Comparison of ENCODE assay signal across 28 mouse cellular contexts in the genomic region with DNA sequence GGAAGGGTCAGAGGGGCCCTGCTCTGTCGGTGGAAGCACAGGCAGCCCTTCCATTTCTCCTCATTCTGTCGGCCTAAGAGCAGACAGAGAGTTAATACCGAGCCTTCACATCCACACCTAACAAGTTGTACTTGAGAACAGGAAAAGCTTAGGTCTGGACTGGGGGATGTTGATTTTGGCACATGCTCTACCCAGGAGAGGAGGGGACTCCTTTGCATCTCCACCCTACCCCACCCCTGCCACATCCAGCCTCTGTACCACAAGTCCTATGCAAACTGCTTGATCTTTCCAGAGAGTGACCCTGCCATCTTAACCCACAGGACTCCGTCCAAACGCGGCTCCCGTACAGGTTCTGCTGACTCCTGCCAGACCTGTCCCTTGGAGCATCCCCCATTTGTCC.
DNase-seq lines count a peak whose midpoint lies in the region; ATAC-seq and TF ChIP-seq lines count a peak whose summit lies in the region.
"Had no signal": no experiment of that assay in that cellular context is flagged by ENCODE, and none has a peak within 500 bp of the region (broad histone marks: within the 10 kb centered on the region; RNA-seq: fewer than 3 reads in every experiment).

No protein-coding gene starts in this region.

- H3K9me3 ChIP-seq in heart, embryonic 12.5 days (replicated peaks) = peaks cover 6% of the 10 kb centered on the region; the same call in 1 of the 2 replicates
- peaks cover 3% of the 10 kb centered on the region; the same call in 1 of the 2 replicates for H3K9me3 ChIP-seq in heart, postnatal 0 days (replicated peaks; ENCODE audit: control insufficient read depth, low read length)
- no peaks in the 10 kb centered on the region for H3K9me3 ChIP-seq in lung, postnatal 0 days (ENCODE audit: low read length)
- H3K9me3 ChIP-seq: embryonic facial prominence, embryonic 15.5 days; hindbrain, embryonic 12.5 days; intestine, embryonic 15.5 days; liver, embryonic 15.5 days; stomach, embryonic 15.5 days had no signal

- WGBS in heart, embryonic 12.5 days = 62% methylated on average over 7 of the region's 7 CpGs
- 71% methylated on average over 7 of the region's 7 CpGs for WGBS in heart, postnatal 0 days
- 64% methylated on average over 7 of the region's 7 CpGs for WGBS in lung, postnatal 0 days
- 96% methylated on average over 7 of the region's 7 CpGs for WGBS in thymus, adult 2 months

- TF ChIP-seq EP300 in heart, postnatal 0 days (IDR thresholded peaks at IDR 0.05; ENCODE audit: low read depth) = no peak
- TF ChIP-seq EP300 in lung, postnatal 0 days (IDR thresholded peaks at IDR 0.05) = 0 out of 2 replicates have a peak, but pooled peaks have one; percentile 28

- peaks cover 59% of the 10 kb centered on the region for H3K4me1 ChIP-seq in heart, embryonic 12.5 days (replicated peaks)
- peaks cover 12% of the 10 kb centered on the region for H3K4me1 ChIP-seq in heart, postnatal 0 days (ENCODE audit: control insufficient read depth, insufficient read depth)
- H3K4me1 ChIP-seq in lung, postnatal 0 days (ENCODE audit: insufficient read depth, low read depth, low read length) = peaks cover 9% of the 10 kb centered on the region; the same call in 1 of the 2 replicates
- H3K4me1 ChIP-seq in thymus, adult 2 months (replicated peaks; ENCODE audit: control insufficient read depth, insufficient read depth, low read length) = peaks cover 8% of the 10 kb centered on the region

- no peak for TF ChIP-seq CTCF in gastrocnemius, adult 2 months (IDR thresholded peaks at IDR 0.05)
- TF ChIP-seq CTCF in heart, postnatal 0 days (IDR thresholded peaks at IDR 0.05; ENCODE audit: low read depth) = no peak
- TF ChIP-seq CTCF in lung, postnatal 0 days (IDR thresholded peaks at IDR 0.05) = no peak
- TF ChIP-seq CTCF in thymus, adult 2 months (IDR thresholded peaks at IDR 0.05; ENCODE audit: borderline replicate concordance, control insufficient read depth, extremely low read depth, insufficient read depth, low read length, poor library complexity) = no peak

- no peak for DNase-seq in gastrocnemius, adult 2 months
- DNase-seq in gastrocnemius, adult 8-10 months (ENCODE audit: low spot score in 2 of 2) = no peak
- DNase-seq in heart, postnatal 14 days = no peak
- DNase-seq in heart, postnatal 0 days (ENCODE audit: low spot score) = peak; percentile 42
- peak; percentile 73 for DNase-seq in lung, postnatal 0 days (ENCODE audit: low spot score)
- no peak for DNase-seq in urinary bladder, adult 2 months (ENCODE audit: low spot score)
- no peak for DNase-seq in thymus, adult 2 months
- DNase-seq: adrenal gland, adult 8-10 months; cerebellum, adult 8-10 months; cerebellum, postnatal 25 days; forebrain, postnatal 0 days; gastrocnemius, postnatal 14 days; kidney, adult 8-10 months; kidney, postnatal 10 days; liver; midbrain, embryonic 14.5 days; right cerebral cortex, postnatal 14 days; thymus, postnatal 14 days had no signal

- peak; percentile 52 for ATAC-seq in heart, embryonic 12.5 days (ENCODE audit: insufficient number of reproducible peaks, low FRiP score)
- ATAC-seq in heart, postnatal 0 days (ENCODE audit: insufficient read depth, low read depth) = 0 out of 2 replicates have a peak, but pooled peaks have one; percentile 43
- ATAC-seq in lung, postnatal 0 days = peak; percentile 60
- ATAC-seq: forebrain, postnatal 0 days; hindbrain, postnatal 0 days; intestine, embryonic 15.5 days had no signal

- no peak overlapping the region for H3K4me2 ChIP-seq in heart, embryonic 12.5 days
- no peak overlapping the region for H3K4me2 ChIP-seq in heart, postnatal 0 days (ENCODE audit: low read depth, low read length)
- no peak overlapping the region for H3K4me2 ChIP-seq in lung, postnatal 0 days (replicated peaks; ENCODE audit: low read depth, low read length)
- H3K4me2 ChIP-seq: embryonic facial prominence, embryonic 15.5 days; forebrain, embryonic 12.5 days; hindbrain, embryonic 12.5 days; intestine, embryonic 15.5 days; liver, embryonic 15.5 days; stomach, embryonic 15.5 days had no signal

- H3K36me3 ChIP-seq in heart, embryonic 12.5 days = no peaks in the 10 kb centered on the region
- H3K36me3 ChIP-seq in heart, postnatal 0 days (replicated peaks; ENCODE audit: control insufficient read depth, insufficient read depth, low read length) = no peaks in the 10 kb centered on the region
- H3K36me3 ChIP-seq in lung, postnatal 0 days (ENCODE audit: insufficient read depth, low read length) = no peaks in the 10 kb centered on the region
- no peaks in the 10 kb centered on the region for H3K36me3 ChIP-seq in thymus, adult 2 months (ENCODE audit: control insufficient read depth, insufficient read depth, low read length)
- H3K36me3 ChIP-seq: embryonic facial prominence, embryonic 10.5 days; embryonic facial prominence, embryonic 15.5 days; forebrain, embryonic 12.5 days; hindbrain, embryonic 12.5 days; intestine, embryonic 15.5 days; liver, embryonic 15.5 days; stomach, embryonic 15.5 days had no signal

- TF ChIP-seq POLR2A in thymus, adult 2 months (IDR thresholded peaks at IDR 0.05; ENCODE audit: control insufficient read depth, extremely low read depth, insufficient read depth, low read length, poor library complexity) = no peak

- peak overlapping the region; percentile 28; the same call in 1 of the 2 replicates for H3K27ac ChIP-seq in gastrocnemius, adult 2 months
- H3K27ac ChIP-seq in heart, embryonic 12.5 days (ENCODE audit: poor library complexity, severe bottlenecking) = peak overlapping the region; percentile 69
- H3K27ac ChIP-seq in heart, postnatal 0 days (ENCODE audit: low read depth) = peak overlapping the region; percentile 78; the same call in 1 of the 2 replicates
- H3K27ac ChIP-seq in lung, postnatal 0 days (ENCODE audit: low read length) = no peak overlapping the region
- no peak overlapping the region for H3K27ac ChIP-seq in thymus, adult 2 months (ENCODE audit: control insufficient read depth, insufficient read depth, low read length)
- H3K27ac ChIP-seq: embryonic facial prominence, embryonic 10.5 days; embryonic facial prominence, embryonic 15.5 days; forebrain, embryonic 12.5 days; hindbrain, embryonic 12.5 days; hindbrain, postnatal 0 days; intestine, embryonic 15.5 days; liver, embryonic 15.5 days; stomach, embryonic 15.5 days had no signal

- H3K4me3 ChIP-seq in gastrocnemius, adult 2 months = no peak overlapping the region
- no peak overlapping the region for H3K4me3 ChIP-seq in heart, embryonic 12.5 days
- no peak overlapping the region for H3K4me3 ChIP-seq in heart, postnatal 0 days (ENCODE audit: low read depth, low read length)
- H3K4me3 ChIP-seq in lung, postnatal 0 days (ENCODE audit: low read depth, low read length) = no peak overlapping the region
- no peak overlapping the region for H3K4me3 ChIP-seq in thymus, adult 2 months (ENCODE audit: control insufficient read depth, insufficient read depth, low read length)
- H3K4me3 ChIP-seq: embryonic facial prominence, embryonic 10.5 days; embryonic facial prominence, embryonic 15.5 days; forebrain, embryonic 12.5 days; hindbrain, embryonic 12.5 days; intestine, embryonic 15.5 days; liver, embryonic 15.5 days; stomach, embryonic 15.5 days had no signal

- H3K27me3 ChIP-seq in heart, embryonic 12.5 days (replicated peaks) = no peaks in the 10 kb centered on the region; the same call in 1 of the 2 replicates
- H3K27me3 ChIP-seq in heart, postnatal 0 days (ENCODE audit: control insufficient read depth, insufficient read depth, low read length) = no peaks in the 10 kb centered on the region
- no peaks in the 10 kb centered on the region for H3K27me3 ChIP-seq in lung, postnatal 0 days (replicated peaks; ENCODE audit: insufficient read depth, low read length)
- H3K27me3 ChIP-seq in thymus, adult 2 months (ENCODE audit: control insufficient read depth, insufficient read depth, low read length) = no peaks in the 10 kb centered on the region
- H3K27me3 ChIP-seq: CH12.LX; embryonic facial prominence, embryonic 15.5 days; hindbrain, embryonic 12.5 days; intestine, embryonic 15.5 days; liver, embryonic 15.5 days; stomach, embryonic 15.5 days had no signal

- no peak overlapping the region for H3K9ac ChIP-seq in heart, embryonic 12.5 days
- H3K9ac ChIP-seq in heart, postnatal 0 days (replicated peaks; ENCODE audit: low read depth, low read length) = no peak overlapping the region
- no peak overlapping the region for H3K9ac ChIP-seq in lung, postnatal 0 days (replicated peaks; ENCODE audit: low read depth)
- H3K9ac ChIP-seq: embryonic facial prominence, embryonic 15.5 days; forebrain, embryonic 12.5 days; forebrain, postnatal 0 days; hindbrain, embryonic 12.5 days; intestine, embryonic 15.5 days; liver, embryonic 15.5 days; stomach, embryonic 15.5 days had no signal

- intact Hi-C loops in gastrocnemius, adult 2 months (cut with DNase I) = no loop called here
- intact Hi-C loops in heart, postnatal 14 days (cut with DNase I) = loop anchor here (5.0 kb wide), 1 partner anchor 41 kb away; no protein-coding TSS in a partner anchor

Comparison
In these comparisons a context has a peak if more than half of its experiments do, and no peak if none do; other contexts are left out.
1. DNase-seq: peak in heart, postnatal 0 days (single experiment) and lung, postnatal 0 days (single experiment); none in gastrocnemius, adult 2 months (single experiment), gastrocnemius, adult 8-10 months (0 of 2), heart, postnatal 14 days (0 of 2), urinary bladder, adult 2 months (single experiment) and thymus, adult 2 months (single experiment).
2. H3K27ac ChIP-seq: peak in gastrocnemius, adult 2 months (single experiment), heart, embryonic 12.5 days (single experiment) and heart, postnatal 0 days (single experiment); none in lung, postnatal 0 days (single experiment) and thymus, adult 2 months (single experiment).
3. Peak in every context shown above with its lines, with median percentiles within 50 percentile points of each other: ATAC-seq.